In the genomic region with DNA sequence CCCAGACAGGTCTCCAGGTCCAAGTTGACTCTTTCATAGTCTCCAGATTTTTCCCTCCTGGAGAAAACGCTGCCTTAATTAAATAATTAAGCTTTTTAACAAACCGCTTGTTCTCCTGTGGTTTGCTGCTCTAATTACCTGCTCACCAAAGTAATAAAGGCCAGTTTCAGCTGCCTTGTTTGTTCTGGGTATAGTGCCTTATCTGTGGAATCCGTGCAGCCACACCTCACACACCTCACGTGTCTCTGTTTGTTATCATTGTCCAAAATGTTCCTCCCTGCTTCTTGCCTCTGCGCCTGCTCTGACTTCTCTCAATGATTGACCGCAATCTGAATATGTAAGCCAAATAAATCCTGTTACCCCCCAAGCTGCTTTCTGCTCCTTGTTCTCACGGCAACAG, we compare ENCODE assay signal across 15 mouse cellular contexts.
"Had no signal": no experiment of that assay in that cellular context is flagged by ENCODE, and none has a peak within 500 bp of the region (broad histone marks: within the 10 kb centered on the region; RNA-seq: fewer than 3 reads in every experiment).

No protein-coding gene starts in this region.

- ATAC-seq: liver, postnatal 0 days; lung, postnatal 0 days; midbrain, embryonic 13.5 days had no signal

- H3K4me3 ChIP-seq: limb, embryonic 10.5 days; limb, embryonic 13.5 days; liver, embryonic 13.5 days; megakaryocyte, embryonic 14.5 days; midbrain, embryonic 10.5 days; midbrain, embryonic 13.5 days had no signal

- H3K4me2 ChIP-seq: limb, embryonic 13.5 days; liver, embryonic 13.5 days; lung, embryonic 14.5 days; midbrain, embryonic 13.5 days had no signal

- H3K36me3 ChIP-seq: limb, embryonic 10.5 days; limb, embryonic 13.5 days; liver, embryonic 13.5 days; midbrain, embryonic 10.5 days; midbrain, embryonic 13.5 days had no signal

- H3K9me3 ChIP-seq: limb, embryonic 10.5 days; limb, embryonic 13.5 days; liver, embryonic 13.5 days; midbrain, embryonic 10.5 days; midbrain, embryonic 13.5 days had no signal

- H3K27ac ChIP-seq: limb, embryonic 10.5 days; limb, embryonic 13.5 days; liver, embryonic 13.5 days; macrophage; midbrain, embryonic 10.5 days; midbrain, embryonic 13.5 days had no signal

- H3K9ac ChIP-seq: limb, embryonic 13.5 days; liver, embryonic 13.5 days; liver, postnatal 0 days; lung, embryonic 14.5 days; midbrain, embryonic 13.5 days had no signal

- H3K4me1 ChIP-seq: megakaryocyte, embryonic 14.5 days; midbrain, embryonic 10.5 days had no signal

- H3K27me3 ChIP-seq: liver, embryonic 13.5 days; midbrain, embryonic 13.5 days had no signal

- DNase-seq: kidney, adult 18-20 months; kidney, adult 9 months; kidney, postnatal 14 days; kidney, postnatal 4 days; liver, embryonic 13.5 days; liver, postnatal 0 days; lung, embryonic 14.5 days; thymus, postnatal 25 days had no signal
